Mouse (Mus musculus) embryonic facial prominence, embryonic 14.5 days (tissue): Measurements from ENCODE around the gene Mroh8. TPM values are rescaled to one million over a fixed set of nuclear protein-coding genes. Genes with fewer than 3 reads are reported as not detected.
"Not testable (repeated sequence)": the region's sequence is repeated elsewhere in the genome, so short reads cannot be mapped to it uniquely, and the experiment has no call there.

Experiments used
- ATAC-seq: fragments of 200-750 bp; cut with Nextera tagmentation; 2 replicates; pipeline ENCODE4 v1.8.0; 2017; ENCODE audit warnings: low read depth, moderate number of reproducible peaks, moderate TSS enrichment
- DNase-seq: peaks from one replicate; pipeline ENCODE4 v3.0.0-alpha.2; 2015; ENCODE audit warnings: low spot score
- H3K27ac ChIP-seq: fragments of 300-500 bp; sonication (generic); replicated peaks from 2 replicates; pipeline ENCODE4 v1.5.1; 2014; ENCODE audit warnings: low read depth, mild to moderate bottlenecking, low read length, moderate library complexity
- H3K27me3 ChIP-seq: fragments of 300-500 bp; sonication (generic); replicated peaks from 2 replicates; pipeline ENCODE4 v1.6.1; 2014; ENCODE audit warnings: low read length; ENCODE audit not compliant: control insufficient read depth, insufficient read depth
- H3K36me3 ChIP-seq: fragments of 300-500 bp; sonication (generic); 2 replicates; pipeline ENCODE4 v1.6.1; 2014; ENCODE audit warnings: low read length, mixed read lengths; ENCODE audit not compliant: control insufficient read depth, insufficient read depth
- H3K4me1 ChIP-seq: fragments of 300-500 bp; sonication (generic); 2 replicates; pipeline ENCODE4 v1.6.1; 2014; ENCODE audit warnings: antibody characterized with exemption, low read length; ENCODE audit not compliant: control insufficient read depth, insufficient read depth
- H3K4me2 ChIP-seq: fragments of 300-500 bp; sonication (generic); 2 replicates; pipeline ENCODE4 v1.6.1; 2014; ENCODE audit warnings: low read depth, mild to moderate bottlenecking, low read length, moderate library complexity, mixed read lengths
- H3K4me3 ChIP-seq: fragments of 300-500 bp; sonication (generic); 2 replicates; pipeline ENCODE4 v1.5.1; 2014; ENCODE audit warnings: low read depth, mild to moderate bottlenecking, low read length
- H3K9ac ChIP-seq: fragments of 300-500 bp; sonication (generic); 2 replicates; pipeline ENCODE4 v1.6.1; 2014; ENCODE audit warnings: low read depth, mild to moderate bottlenecking, low read length, moderate library complexity, mixed read lengths
- H3K9me3 ChIP-seq: fragments of 300-500 bp; sonication (generic); 2 replicates; pipeline ENCODE4 v1.6.1; 2016; ENCODE audit warnings: low read length; ENCODE audit not compliant: control insufficient read depth
- WGBS: fragments of 180-500 bp; shearing (Covaris S2); extraction: QIAGEN DNeasy Blood & Tissue Kit; methylation state at CpG from one replicate; pipeline ENCODE4 v1.1.7; 2014; 5-methylcytosine and 5-hydroxymethylcytosine counted together
- polyA plus RNA-seq: library from polyadenylated mRNA; unstranded; fragments of >200 nt; fragmentation: Nextera tagmentation; extraction: Ambion mirVana; gene quantifications from 2 replicates; pipeline ENCODE4 v1.2.1, GENCODE M21; 2014

Mroh8 gene
- polyA plus RNA-seq, 1 experiment from 2014 or later = 0.29 TPM

- no peaks in the 10 kb centered on the region for H3K9me3 ChIP-seq
- H3K27me3 ChIP-seq = no peaks in the 10 kb centered on the region
- no peaks in the 10 kb centered on the region; the same call in 1 of the 2 replicates for H3K4me1 ChIP-seq
- 73% methylated on average over 6 of the region's 6 CpGs for WGBS
- H3K36me3 ChIP-seq = peaks cover 26% of the 10 kb centered on the region
- peak overlapping the region; percentile 6; the same call in 1 of the 2 replicates for H3K27ac ChIP-seq
- DNase-seq (no peak), ATAC-seq (no peak)
- H3K9ac ChIP-seq = no peak overlapping the region
- H3K4me2 ChIP-seq = no peak overlapping the region
- H3K4me3 ChIP-seq = no peak overlapping the region
Observed at GRCm38 (mm10) chr2:157201081-157201830, 78.1 kb downstream of the Mroh8 start.

GRCm38 (mm10) chr2:157198405-157198804 lies 80.9 kb downstream of the Mroh8 start:
- not testable (repeated sequence) for H3K27me3 ChIP-seq, H3K4me1 ChIP-seq, H3K9me3 ChIP-seq, H3K4me2 ChIP-seq, H3K27ac ChIP-seq, ATAC-seq, DNase-seq, H3K4me3 ChIP-seq, H3K9ac ChIP-seq
- whole genome bisulfite sequencing = 98% methylated on average over 9 of the region's 11 CpGs
- H3K36me3 ChIP-seq = peaks cover 53% of the 10 kb centered on the region

GRCm38 (mm10) chr2:157190651-157191050 lies 88.7 kb downstream of the Mroh8 start:
- no peaks in the 10 kb centered on the region for H3K27me3 ChIP-seq
- no peak overlapping the region for H3K9ac ChIP-seq
- no peak overlapping the region for H3K27ac ChIP-seq
- H3K4me2 ChIP-seq = no peak overlapping the region
- no peaks in the 10 kb centered on the region for H3K4me1 ChIP-seq
- no peak for DNase-seq
- ATAC-seq = no peak
- H3K4me3 ChIP-seq = no peak overlapping the region
- no peaks in the 10 kb centered on the region for H3K9me3 ChIP-seq
- 90% methylated on average over 4 of the region's 4 CpGs for WGBS
- peaks cover 95% of the 10 kb centered on the region for H3K36me3 ChIP-seq

- Histone ChIP-seq H3K9ac (no peak overlapping the region), H3K9me3 (no peaks in the 10 kb centered on the region), H3K36me3 (peaks cover 78% of the 10 kb centered on the region), H3K27me3 (no peaks in the 10 kb centered on the region), H3K27ac (no peak overlapping the region), H3K4me2 (no peak overlapping the region), H3K4me3 (no peak overlapping the region), H3K4me1 (no peaks in the 10 kb centered on the region)
- WGBS = 87% methylated on average over 4 of the region's 4 CpGs
- no peak for DNase-seq
- no peak for ATAC-seq
Observed at GRCm38 (mm10) chr2:157187223-157187622, 92.1 kb downstream of the Mroh8 start.

- Histone ChIP-seq H3K36me3 (peaks cover 74% of the 10 kb centered on the region), H3K4me2 (no peak overlapping the region), H3K27me3 (no peaks in the 10 kb centered on the region), H3K27ac (no peak overlapping the region), H3K9ac (no peak overlapping the region), H3K4me3 (no peak overlapping the region), H3K9me3 (no peaks in the 10 kb centered on the region), H3K4me1 (no peaks in the 10 kb centered on the region)
- WGBS = 40% methylated on average over 5 of the region's 5 CpGs
- no peak for DNase-seq
- no peak for ATAC-seq
Observed at GRCm38 (mm10) chr2:157186504-157186903, 92.8 kb downstream of the Mroh8 start.

- no peak overlapping the region for H3K9ac ChIP-seq
- H3K9me3 ChIP-seq = no peaks in the 10 kb centered on the region
- no peak overlapping the region for H3K4me2 ChIP-seq
- H3K27me3 ChIP-seq = no peaks in the 10 kb centered on the region
- H3K4me3 ChIP-seq = no peak overlapping the region
- H3K4me1 ChIP-seq = no peaks in the 10 kb centered on the region
- no peak overlapping the region for H3K27ac ChIP-seq
- H3K36me3 ChIP-seq = peaks cover 65% of the 10 kb centered on the region
- WGBS = 90% methylated on average over 13 of the region's 13 CpGs
- ATAC-seq (no peak), DNase-seq (no peak)
Observed at GRCm38 (mm10) chr2:157185022-157185660, 94.2 kb downstream of the Mroh8 start.

- Histone ChIP-seq H3K36me3 (peaks cover 51% of the 10 kb centered on the region), H3K4me2 (no peak overlapping the region), H3K9me3 (no peaks in the 10 kb centered on the region), H3K9ac (no peak overlapping the region), H3K27ac (no peak overlapping the region), H3K4me1 (no peaks in the 10 kb centered on the region), H3K4me3 (no peak overlapping the region), H3K27me3 (no peaks in the 10 kb centered on the region)
- DNase-seq (no peak), ATAC-seq (no peak)
- WGBS = 67% methylated on average over 6 of the region's 6 CpGs
Observed at GRCm38 (mm10) chr2:157178167-157178566, 101.2 kb downstream of the Mroh8 start.

GRCm38 (mm10) chr2:157176248-157176647 lies 103.1 kb downstream of the Mroh8 start:
- Histone ChIP-seq H3K4me1 (no peaks in the 10 kb centered on the region), H3K27me3 (no peaks in the 10 kb centered on the region), H3K27ac (no peak overlapping the region), H3K4me3 (no peak overlapping the region), H3K9ac (no peak overlapping the region), H3K4me2 (no peak overlapping the region), H3K9me3 (no peaks in the 10 kb centered on the region), H3K36me3 (peaks cover 50% of the 10 kb centered on the region)
- 87% methylated on average over 3 of the region's 3 CpGs for WGBS
- ATAC-seq (no peak), DNase-seq (no peak)

GRCm38 (mm10) chr2:157174416-157174815 lies 104.9 kb downstream of the Mroh8 start:
- WGBS = 66% methylated on average over 5 of the region's 5 CpGs
- H3K27me3 ChIP-seq = no peaks in the 10 kb centered on the region
- ATAC-seq (no peak), DNase-seq (no peak)
- H3K4me1 ChIP-seq = no peaks in the 10 kb centered on the region
- no peaks in the 10 kb centered on the region for H3K9me3 ChIP-seq
- H3K36me3 ChIP-seq = peaks cover 53% of the 10 kb centered on the region
- no peak overlapping the region for H3K4me3 ChIP-seq
- no peak overlapping the region for H3K9ac ChIP-seq
- no peak overlapping the region for H3K27ac ChIP-seq
- no peak overlapping the region for H3K4me2 ChIP-seq
